Mouse (Mus musculus) embryonic facial prominence, embryonic 14.5 days (tissue): ENCODE data around the gene Gm20662. TPM values are rescaled to one million over a fixed set of nuclear protein-coding genes. Genes with fewer than 3 reads are reported as not detected.

Experiments
- ATAC-seq: fragments of 200-750 bp; cut with Nextera tagmentation; 2 replicates; pipeline ENCODE4 v1.8.0; 2017; ENCODE audit warnings: low read depth, moderate number of reproducible peaks, moderate TSS enrichment
- DNase-seq: peaks from one replicate; pipeline ENCODE4 v3.0.0-alpha.2; 2015; ENCODE audit warnings: low spot score
- H3K27ac ChIP-seq: fragments of 300-500 bp; sonication (generic); replicated peaks from 2 replicates; pipeline ENCODE4 v1.5.1; 2014; ENCODE audit warnings: low read depth, mild to moderate bottlenecking, low read length, moderate library complexity
- H3K27me3 ChIP-seq: fragments of 300-500 bp; sonication (generic); replicated peaks from 2 replicates; pipeline ENCODE4 v1.6.1; 2014; ENCODE audit warnings: low read length; ENCODE audit not compliant: control insufficient read depth, insufficient read depth
- H3K36me3 ChIP-seq: fragments of 300-500 bp; sonication (generic); 2 replicates; pipeline ENCODE4 v1.6.1; 2014; ENCODE audit warnings: low read length, mixed read lengths; ENCODE audit not compliant: control insufficient read depth, insufficient read depth
- H3K4me1 ChIP-seq: fragments of 300-500 bp; sonication (generic); 2 replicates; pipeline ENCODE4 v1.6.1; 2014; ENCODE audit warnings: antibody characterized with exemption, low read length; ENCODE audit not compliant: control insufficient read depth, insufficient read depth
- H3K4me2 ChIP-seq: fragments of 300-500 bp; sonication (generic); 2 replicates; pipeline ENCODE4 v1.6.1; 2014; ENCODE audit warnings: low read depth, mild to moderate bottlenecking, low read length, moderate library complexity, mixed read lengths
- H3K4me3 ChIP-seq: fragments of 300-500 bp; sonication (generic); 2 replicates; pipeline ENCODE4 v1.5.1; 2014; ENCODE audit warnings: low read depth, mild to moderate bottlenecking, low read length
- H3K9ac ChIP-seq: fragments of 300-500 bp; sonication (generic); 2 replicates; pipeline ENCODE4 v1.6.1; 2014; ENCODE audit warnings: low read depth, mild to moderate bottlenecking, low read length, moderate library complexity, mixed read lengths
- H3K9me3 ChIP-seq: fragments of 300-500 bp; sonication (generic); 2 replicates; pipeline ENCODE4 v1.6.1; 2016; ENCODE audit warnings: low read length; ENCODE audit not compliant: control insufficient read depth
- WGBS: fragments of 180-500 bp; shearing (Covaris S2); extraction: QIAGEN DNeasy Blood & Tissue Kit; methylation state at CpG from one replicate; pipeline ENCODE4 v1.1.7; 2014; 5-methylcytosine and 5-hydroxymethylcytosine counted together
- polyA plus RNA-seq: library from polyadenylated mRNA; unstranded; fragments of >200 nt; fragmentation: Nextera tagmentation; extraction: Ambion mirVana; gene quantifications from 2 replicates; pipeline ENCODE4 v1.2.1, GENCODE M21; 2014

Gene Gm20662
- polyA plus RNA-seq, 1 experiment from 2014 or later: not detected

DNA sequence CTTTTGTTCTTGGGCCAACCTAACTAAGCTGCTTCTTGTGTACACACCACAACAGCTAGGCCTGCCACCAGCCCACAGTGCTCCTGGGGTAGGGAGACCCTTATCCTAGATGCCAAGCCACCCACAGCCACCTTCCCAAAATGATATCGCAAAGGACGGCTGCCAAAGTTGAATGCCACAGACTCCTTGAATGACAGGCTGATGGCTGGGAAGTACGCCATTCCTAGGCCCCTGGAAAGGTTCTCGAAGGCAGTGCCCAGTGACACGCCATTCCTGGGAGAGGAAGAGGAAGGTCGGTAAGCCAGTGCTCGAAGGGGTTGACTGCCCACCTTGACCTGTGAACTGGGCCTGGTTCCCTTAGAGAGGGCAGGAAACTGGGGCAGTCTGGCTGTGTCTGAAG is 73.4 kb downstream of the Gm20662 start:
- H3K36me3 ChIP-seq: peaks cover 31% of the 10 kb centered on the region

DNA sequence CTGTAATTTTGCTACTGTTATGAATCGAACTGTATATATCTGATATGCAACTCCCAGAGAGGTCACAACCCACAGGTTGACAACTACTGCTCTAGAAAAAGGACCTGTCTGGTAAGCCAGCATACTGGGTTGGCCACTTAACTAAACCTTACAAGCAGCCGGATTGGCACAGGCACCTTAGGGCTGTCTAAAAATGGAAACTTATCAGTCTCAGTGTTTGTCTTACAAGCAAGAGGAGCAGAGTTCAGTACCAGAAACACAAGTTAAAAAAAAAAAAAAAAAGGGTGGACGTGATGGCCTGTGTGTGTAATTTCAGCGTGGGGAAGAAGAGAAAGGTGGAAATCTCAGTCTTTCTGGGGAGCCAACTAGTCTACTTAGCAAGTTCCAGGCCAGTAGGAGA is 75.7 kb downstream of the Gm20662 start:
- H3K4me3 ChIP-seq: no peak overlapping the region
- no peak overlapping the region for H3K4me2 ChIP-seq
- no peaks in the 10 kb centered on the region for H3K4me1 ChIP-seq
- H3K36me3 ChIP-seq: peaks cover 26% of the 10 kb centered on the region; the same call in 1 of the 2 replicates
- no peak overlapping the region for H3K9ac ChIP-seq
- no peaks in the 10 kb centered on the region for H3K9me3 ChIP-seq
- H3K27ac ChIP-seq: no peak overlapping the region
- ATAC-seq (no peak), DNase-seq (no peak)
- 88% methylated on average over 4 of the region's 4 CpGs for WGBS
- H3K27me3 ChIP-seq: no peaks in the 10 kb centered on the region

More for the DNA sequence above, 73.4 kb downstream of the Gm20662 start:
- Histone ChIP-seq H3K9ac (no peak overlapping the region), H3K4me3 (no peak overlapping the region), H3K27ac (no peak overlapping the region), H3K27me3 (no peaks in the 10 kb centered on the region), H3K4me2 (no peak overlapping the region), H3K9me3 (no peaks in the 10 kb centered on the region), H3K4me1 (no peaks in the 10 kb centered on the region)
- 91% methylated on average over 7 of the region's 7 CpGs for WGBS
- ATAC-seq (no peak), DNase-seq (no peak)

DNA sequence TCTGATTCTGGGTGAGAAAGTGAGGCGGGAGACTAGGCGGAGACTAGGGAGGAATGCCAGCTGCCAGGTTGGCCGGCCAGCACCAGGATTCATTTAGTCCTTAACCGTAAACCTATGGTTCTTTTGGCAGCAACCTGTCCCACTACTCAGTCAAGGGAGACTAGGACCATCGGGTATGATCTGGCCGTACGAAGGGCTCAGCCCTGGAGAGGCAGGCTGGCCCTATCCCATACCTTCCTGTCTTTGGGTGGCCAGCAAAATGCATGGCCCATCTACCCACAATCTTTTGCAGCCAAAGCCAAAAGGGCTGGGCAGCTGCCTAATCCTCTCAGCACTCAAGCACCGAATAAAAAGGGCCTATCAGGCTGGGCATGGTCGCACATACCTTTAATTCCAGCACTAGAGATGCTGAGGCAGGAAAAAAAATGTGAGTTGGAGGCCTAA is 76.4 kb downstream of the Gm20662 start:
- Histone ChIP-seq H3K9ac (no peak overlapping the region), H3K27me3 (no peaks in the 10 kb centered on the region), H3K27ac (no peak overlapping the region), H3K4me1 (no peaks in the 10 kb centered on the region), H3K9me3 (no peaks in the 10 kb centered on the region), H3K36me3 (peaks cover 26% of the 10 kb centered on the region; the same call in 1 of the 2 replicates), H3K4me3 (no peak overlapping the region), H3K4me2 (no peak overlapping the region)
- no peak for ATAC-seq
- WGBS: 65% methylated on average over 9 of the region's 9 CpGs
- DNase-seq: no peak

DNA sequence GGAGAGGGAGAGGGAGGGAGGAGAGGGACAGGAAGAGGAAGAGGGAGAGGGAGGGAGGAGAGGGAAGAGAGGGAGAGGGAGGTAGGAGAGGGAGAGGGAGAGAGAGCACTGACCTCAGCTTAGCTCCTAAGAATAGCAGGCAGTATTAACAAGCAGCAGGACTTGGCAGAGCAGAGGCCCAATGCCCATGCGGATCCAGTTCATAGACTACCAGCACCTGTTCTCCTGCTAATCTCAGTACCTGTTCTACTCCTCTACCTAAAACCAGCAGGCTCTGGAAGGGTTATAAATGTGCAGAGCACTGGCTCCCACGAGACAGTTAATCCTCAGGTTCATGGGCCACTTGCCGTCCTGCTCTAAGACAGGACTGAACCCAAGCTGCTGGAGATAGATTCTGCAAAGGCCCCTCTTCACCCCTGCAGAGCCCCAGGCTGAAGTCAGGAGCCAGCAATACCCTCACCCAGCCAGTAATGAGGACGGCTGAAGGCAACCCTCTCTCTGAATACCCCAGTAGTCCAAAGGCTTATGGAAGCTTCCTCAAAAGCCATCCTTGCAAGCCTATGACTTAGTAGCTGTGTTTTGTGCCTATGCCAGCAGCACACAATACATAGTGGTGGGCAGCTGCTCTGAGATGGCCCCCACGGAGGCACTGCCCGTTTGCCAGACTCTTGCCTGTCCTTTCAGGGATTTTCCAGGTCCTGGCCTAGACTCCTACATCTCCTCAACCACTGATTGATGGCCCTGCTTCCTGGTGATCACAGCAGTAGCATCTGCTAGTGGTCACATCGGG is 77.2 kb downstream of the Gm20662 start:
- DNase-seq: no peak
- WGBS: 60% methylated on average over 7 of the region's 7 CpGs
- Histone ChIP-seq H3K27ac (no peak overlapping the region), H3K9me3 (no peaks in the 10 kb centered on the region), H3K4me3 (no peak overlapping the region), H3K4me1 (peaks cover 2% of the 10 kb centered on the region), H3K27me3 (no peaks in the 10 kb centered on the region), H3K36me3 (peaks cover 26% of the 10 kb centered on the region; the same call in 1 of the 2 replicates), H3K4me2 (no peak overlapping the region), H3K9ac (no peak overlapping the region)
- ATAC-seq: no peak

DNA sequence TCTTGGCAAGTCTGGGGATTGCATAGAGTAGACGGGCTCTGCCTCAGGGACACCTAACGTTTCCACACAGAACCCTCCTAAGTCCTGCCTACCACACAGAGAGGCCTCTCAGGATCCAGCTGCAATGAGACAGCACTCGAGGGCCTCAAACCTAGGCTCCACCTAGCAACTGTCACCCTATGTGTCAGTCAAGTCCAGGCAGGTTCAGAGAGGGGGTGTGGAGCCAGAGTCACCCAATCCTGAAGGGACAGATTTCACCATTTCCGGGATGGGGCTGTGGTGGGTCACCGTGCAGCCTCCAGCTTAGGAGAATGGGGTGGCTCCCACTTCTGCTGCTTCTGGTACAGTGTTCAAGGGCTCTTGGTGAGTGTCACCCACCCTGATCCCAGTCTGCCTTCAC is 84.0 kb downstream of the Gm20662 start, which contains the start of gene Mst1:
TSS of gene Mst1 (plus strand) at position 269 of the 400 bp plus-strand sequence.
- H3K9ac ChIP-seq: peak within 1 kb of the TSS; percentile 95
- H3K9me3 ChIP-seq: no peaks in the 10 kb centered on the region
- peaks cover 11% of the 10 kb centered on the region for H3K36me3 ChIP-seq
- H3K4me1 ChIP-seq: peaks cover 5% of the 10 kb centered on the region
- ATAC-seq: no peak
- H3K27ac ChIP-seq: no peak within 1 kb of the TSS
- peaks cover 30% of the 10 kb centered on the region for H3K27me3 ChIP-seq
- peak within 1 kb of the TSS; percentile 86 for H3K4me3 ChIP-seq
- peak within 1 kb of the TSS; percentile 67 for H3K4me2 ChIP-seq
- WGBS: 67% methylated on average over 5 of the region's 5 CpGs
- peak; percentile 35 for DNase-seq

DNA sequence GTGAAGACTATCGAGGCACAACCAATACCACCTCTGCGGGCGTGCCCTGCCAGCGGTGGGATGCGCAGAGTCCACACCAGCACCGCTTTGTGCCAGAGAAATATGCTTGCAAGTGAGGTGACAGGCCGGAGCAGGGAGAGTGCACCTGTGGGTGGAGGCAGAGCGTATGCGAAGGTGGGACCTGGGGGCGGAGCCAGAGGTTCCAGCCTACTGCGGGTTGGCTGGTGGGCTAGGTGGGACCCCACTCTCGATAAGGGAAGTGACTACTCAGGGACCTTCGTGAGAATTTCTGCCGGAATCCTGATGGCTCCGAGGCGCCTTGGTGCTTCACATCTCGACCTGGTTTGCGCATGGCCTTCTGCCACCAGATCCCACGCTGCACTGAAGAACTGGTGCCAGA is 86.4 kb downstream of the Gm20662 start:
- peak overlapping the region; percentile 20 for H3K4me3 ChIP-seq
- no peak overlapping the region for H3K27ac ChIP-seq
- H3K36me3 ChIP-seq: peaks cover 30% of the 10 kb centered on the region
- ATAC-seq (no peak), DNase-seq (no peak)
- H3K4me2 ChIP-seq: peak overlapping the region; percentile 41
- peaks cover 30% of the 10 kb centered on the region for H3K27me3 ChIP-seq
- H3K4me1 ChIP-seq: peaks cover 5% of the 10 kb centered on the region
- 4% methylated on average over 19 of the region's 19 CpGs for WGBS
- H3K9ac ChIP-seq: no peak overlapping the region
- no peaks in the 10 kb centered on the region for H3K9me3 ChIP-seq

DNA sequence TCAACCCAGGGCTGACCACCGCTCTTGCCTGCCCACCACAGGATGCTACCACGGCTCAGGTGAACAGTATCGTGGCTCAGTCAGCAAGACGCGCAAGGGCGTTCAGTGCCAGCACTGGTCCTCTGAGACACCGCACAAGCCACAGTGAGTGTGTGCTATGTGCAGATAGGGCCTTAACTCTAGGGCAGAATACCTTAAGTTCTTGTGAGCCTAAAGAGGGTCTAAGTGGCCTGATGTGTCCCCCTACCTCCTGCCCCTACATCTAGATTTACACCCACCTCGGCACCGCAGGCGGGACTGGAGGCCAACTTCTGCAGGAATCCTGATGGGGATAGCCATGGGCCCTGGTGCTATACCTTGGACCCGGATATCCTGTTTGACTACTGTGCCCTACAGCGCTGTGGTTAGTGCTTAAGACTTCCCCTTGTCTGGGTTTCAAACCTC is 86.9 kb downstream of the Gm20662 start, which contains the start of gene Rnf123:
TSS of gene Rnf123 (minus strand) at position 359 of the 444 bp plus-strand sequence.
- no peak for DNase-seq
- Histone ChIP-seq H3K36me3 (peaks cover 35% of the 10 kb centered on the region), H3K4me1 (peaks cover 5% of the 10 kb centered on the region), H3K9ac (no peak within 1 kb of the TSS), H3K4me2 (peak within 1 kb of the TSS; percentile 41), H3K9me3 (no peaks in the 10 kb centered on the region), H3K4me3 (peak within 1 kb of the TSS; percentile 20), H3K27ac (no peak within 1 kb of the TSS), H3K27me3 (peaks cover 30% of the 10 kb centered on the region)
- 27% methylated on average over 12 of the region's 12 CpGs for WGBS
- ATAC-seq: no peak

DNA sequence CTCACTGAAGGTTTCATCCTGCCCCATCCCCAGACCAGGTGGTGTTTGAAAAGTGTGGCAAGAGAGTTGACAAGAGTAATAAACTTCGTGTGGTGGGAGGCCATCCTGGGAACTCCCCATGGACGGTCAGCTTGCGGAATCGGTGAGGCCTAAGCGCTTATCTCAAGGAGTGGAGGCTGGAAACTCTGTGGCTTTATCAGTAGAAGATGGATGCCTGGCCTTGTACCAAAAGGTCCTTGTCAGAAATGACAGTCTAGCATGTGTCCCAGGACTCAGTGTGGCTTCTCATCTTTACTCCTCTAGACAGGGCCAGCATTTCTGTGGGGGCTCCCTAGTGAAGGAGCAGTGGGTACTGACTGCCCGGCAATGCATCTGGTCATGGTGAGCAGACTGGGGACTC is 87.4 kb downstream of the Gm20662 start:
- ATAC-seq (no peak), DNase-seq (no peak)
- H3K27ac ChIP-seq: no peak overlapping the region
- no peak overlapping the region for H3K4me3 ChIP-seq
- no peak overlapping the region for H3K9ac ChIP-seq
- peaks cover 1% of the 10 kb centered on the region for H3K4me1 ChIP-seq
- 80% methylated on average over 6 of the region's 6 CpGs for WGBS
- no peaks in the 10 kb centered on the region for H3K9me3 ChIP-seq
- no peak overlapping the region for H3K4me2 ChIP-seq
- peaks cover 30% of the 10 kb centered on the region for H3K27me3 ChIP-seq
- peaks cover 41% of the 10 kb centered on the region for H3K36me3 ChIP-seq
